Mouse (Mus musculus) lung, embryonic 15.5 days (tissue): Measurements from ENCODE around the gene Impdh1. TPM values are rescaled to one million over a fixed set of nuclear protein-coding genes. Genes with fewer than 3 reads are reported as not detected.

Experiments
- ATAC-seq: fragments of 200-750 bp; cut with Nextera tagmentation; 2 replicates; pipeline ENCODE4 v1.8.0; 2017; ENCODE audit warnings: moderate number of reproducible peaks, borderline replicate concordance; ENCODE audit not compliant: low FRiP score, low TSS enrichment; ENCODE audit errors: extremely low read depth
- H3K27ac ChIP-seq: fragments of 300-500 bp; sonication (generic); 2 replicates; pipeline ENCODE4 v1.5.1; 2015; ENCODE audit warnings: moderate library complexity, mild to moderate bottlenecking, inconsistent platforms
- H3K27me3 ChIP-seq: fragments of 300-500 bp; sonication (generic); 2 replicates; pipeline ENCODE4 v1.6.1; 2015; ENCODE audit warnings: inconsistent platforms
- H3K36me3 ChIP-seq: fragments of 300-500 bp; sonication (generic); 2 replicates; pipeline ENCODE4 v1.6.1; 2015; ENCODE audit warnings: inconsistent platforms
- H3K4me1 ChIP-seq: fragments of 300-500 bp; sonication (generic); 2 replicates; pipeline ENCODE4 v1.6.1; 2015; ENCODE audit warnings: inconsistent platforms
- H3K4me2 ChIP-seq: fragments of 300-500 bp; sonication (generic); 2 replicates; pipeline ENCODE4 v1.6.1; 2015; ENCODE audit warnings: inconsistent platforms, mild to moderate bottlenecking, moderate library complexity
- H3K4me3 ChIP-seq: fragments of 300-500 bp; sonication (generic); 2 replicates; pipeline ENCODE4 v1.5.1; 2015; ENCODE audit warnings: mild to moderate bottlenecking, inconsistent platforms
- H3K9ac ChIP-seq: fragments of 300-500 bp; sonication (generic); 2 replicates; pipeline ENCODE4 v1.6.1; 2015; ENCODE audit warnings: inconsistent platforms
- H3K9me3 ChIP-seq: fragments of 300-500 bp; sonication (generic); 2 replicates; pipeline ENCODE4 v1.6.1; 2016; ENCODE audit warnings: inconsistent platforms
- WGBS: fragments of 180-500 bp; shearing (Covaris S2); methylation state at CpG from one replicate; pipeline ENCODE4 v1.1.7; 2015; 5-methylcytosine and 5-hydroxymethylcytosine counted together
- polyA plus RNA-seq: library from polyadenylated mRNA; unstranded; fragments of >200 nt; fragmentation: Nextera tagmentation; extraction: Ambion mirVana; gene quantifications from 2 replicates; pipeline ENCODE4 v1.2.1, GENCODE M21; 2015

The Impdh1 gene
- 48.0 and 51.8 TPM in 2 replicates for polyA plus RNA-seq

- whole genome bisulfite sequencing: under 1% methylated on average over 56 of the region's 56 CpGs
- Histone ChIP-seq H3K9me3 (no peaks in the 10 kb centered on the region), H3K36me3 (no peaks in the 10 kb centered on the region), H3K27me3 (peaks cover 22% of the 10 kb centered on the region; the same call in 1 of the 2 replicates), H3K27ac (0 out of 2 replicates have a peak within 1 kb of the TSS, but pooled peaks have one; percentile 17), H3K4me3 (peak within 1 kb of the TSS; percentile 54), H3K9ac (peak within 1 kb of the TSS; percentile 44), H3K4me2 (peak within 1 kb of the TSS; percentile 90), H3K4me1 (peaks cover 27% of the 10 kb centered on the region)
- peak; percentile 78 for ATAC-seq
These were observed at the start of gene Impdh1 for GRCm38 (mm10) chr6:29215881-29216501. Gene Impdh1 (minus strand): TSS chr6:29216364.

GRCm38 (mm10) chr6:29264456-29264781 is 48.3 kb upstream of the Impdh1 start:
- WGBS: 73% methylated on average over 3 of the region's 3 CpGs
- Histone ChIP-seq H3K27ac (no peak overlapping the region), H3K4me3 (no peak overlapping the region), H3K4me2 (no peak overlapping the region), H3K9me3 (no peaks in the 10 kb centered on the region), H3K27me3 (no peaks in the 10 kb centered on the region), H3K4me1 (no peaks in the 10 kb centered on the region), H3K36me3 (no peaks in the 10 kb centered on the region), H3K9ac (no peak overlapping the region)
- ATAC-seq: no peak

- Histone ChIP-seq H3K4me1 (no peaks in the 10 kb centered on the region), H3K9me3 (no peaks in the 10 kb centered on the region), H3K9ac (no peak overlapping the region), H3K4me2 (no peak overlapping the region), H3K27me3 (no peaks in the 10 kb centered on the region), H3K4me3 (no peak overlapping the region), H3K27ac (no peak overlapping the region), H3K36me3 (no peaks in the 10 kb centered on the region)
- ATAC-seq: no peak
- 54% methylated on average over 6 of the region's 6 CpGs for WGBS
These were observed 47.7 kb upstream of the Impdh1 start for GRCm38 (mm10) chr6:29263650-29264455.

- ATAC-seq: no peak
- 69% methylated on average over 5 of the region's 5 CpGs for WGBS
- Histone ChIP-seq H3K9ac (no peak overlapping the region), H3K27ac (no peak overlapping the region), H3K4me1 (no peaks in the 10 kb centered on the region), H3K4me3 (no peak overlapping the region), H3K9me3 (no peaks in the 10 kb centered on the region), H3K36me3 (no peaks in the 10 kb centered on the region), H3K27me3 (no peaks in the 10 kb centered on the region), H3K4me2 (no peak overlapping the region)
These were observed 45.7 kb upstream of the Impdh1 start for GRCm38 (mm10) chr6:29261831-29262230.

GRCm38 (mm10) chr6:29259418-29259817 is 43.3 kb upstream of the Impdh1 start:
- no peak for ATAC-seq
- H3K9me3 ChIP-seq: no peaks in the 10 kb centered on the region
- WGBS: 70% methylated on average over 1 of the region's 1 CpGs
- H3K36me3 ChIP-seq: no peaks in the 10 kb centered on the region
- no peak overlapping the region for H3K27ac ChIP-seq
- H3K4me2 ChIP-seq: no peak overlapping the region
- no peak overlapping the region for H3K4me3 ChIP-seq
- no peaks in the 10 kb centered on the region for H3K27me3 ChIP-seq
- H3K9ac ChIP-seq: no peak overlapping the region
- no peaks in the 10 kb centered on the region for H3K4me1 ChIP-seq

- Histone ChIP-seq H3K9me3 (no peaks in the 10 kb centered on the region), H3K27ac (no peak overlapping the region), H3K4me3 (no peak overlapping the region), H3K4me2 (no peak overlapping the region), H3K4me1 (0 out of 2 replicates have a peak, but pooled peaks cover 6% of the 10 kb centered on the region), H3K36me3 (no peaks in the 10 kb centered on the region), H3K27me3 (no peaks in the 10 kb centered on the region; the same call in 1 of the 2 replicates), H3K9ac (no peak overlapping the region)
- ATAC-seq: no peak
- WGBS: 57% methylated on average over 4 of the region's 4 CpGs
These were observed 30.9 kb upstream of the Impdh1 start for GRCm38 (mm10) chr6:29247072-29247471.

- no peak overlapping the region for H3K4me3 ChIP-seq
- WGBS: 43% methylated on average over 5 of the region's 5 CpGs
- H3K27ac ChIP-seq: no peak overlapping the region
- H3K27me3 ChIP-seq: no peaks in the 10 kb centered on the region; the same call in 1 of the 2 replicates
- ATAC-seq: no peak
- H3K4me1 ChIP-seq: 0 out of 2 replicates have a peak, but pooled peaks cover 6% of the 10 kb centered on the region
- no peak overlapping the region for H3K9ac ChIP-seq
- H3K9me3 ChIP-seq: no peaks in the 10 kb centered on the region
- no peaks in the 10 kb centered on the region for H3K36me3 ChIP-seq
- no peak overlapping the region for H3K4me2 ChIP-seq
These were observed 30.4 kb upstream of the Impdh1 start for GRCm38 (mm10) chr6:29246585-29246984.

- no peak overlapping the region for H3K27ac ChIP-seq
- H3K27me3 ChIP-seq: no peaks in the 10 kb centered on the region; the same call in 1 of the 2 replicates
- no peak overlapping the region for H3K9ac ChIP-seq
- no peak overlapping the region for H3K4me3 ChIP-seq
- 0 out of 2 replicates have a peak, but pooled peaks cover 6% of the 10 kb centered on the region for H3K4me1 ChIP-seq
- ATAC-seq: no peak
- H3K9me3 ChIP-seq: no peaks in the 10 kb centered on the region
- no peaks in the 10 kb centered on the region for H3K36me3 ChIP-seq
- no peak overlapping the region for H3K4me2 ChIP-seq
- WGBS: 56% methylated on average over 3 of the region's 3 CpGs
These were observed 30.0 kb upstream of the Impdh1 start for GRCm38 (mm10) chr6:29246183-29246582.

- ATAC-seq: no peak
- Histone ChIP-seq H3K27me3 (no peaks in the 10 kb centered on the region; the same call in 1 of the 2 replicates), H3K4me3 (no peak overlapping the region), H3K36me3 (no peaks in the 10 kb centered on the region), H3K9ac (no peak overlapping the region), H3K9me3 (no peaks in the 10 kb centered on the region), H3K4me2 (no peak overlapping the region), H3K27ac (no peak overlapping the region), H3K4me1 (0 out of 2 replicates have a peak, but pooled peaks cover 6% of the 10 kb centered on the region)
- WGBS: 32% methylated on average over 14 of the region's 14 CpGs
These were observed 29.3 kb upstream of the Impdh1 start for GRCm38 (mm10) chr6:29245272-29246120.

- Histone ChIP-seq H3K36me3 (no peaks in the 10 kb centered on the region), H3K4me2 (no peak overlapping the region), H3K27me3 (no peaks in the 10 kb centered on the region; the same call in 1 of the 2 replicates), H3K9me3 (no peaks in the 10 kb centered on the region), H3K4me1 (0 out of 2 replicates have a peak, but pooled peaks cover 6% of the 10 kb centered on the region), H3K27ac (no peak overlapping the region), H3K9ac (no peak overlapping the region), H3K4me3 (no peak overlapping the region)
- WGBS: 62% methylated on average over 1 of the region's 1 CpGs
- ATAC-seq: no peak
These were observed 26.1 kb upstream of the Impdh1 start for GRCm38 (mm10) chr6:29242265-29242664.

GRCm38 (mm10) chr6:29241697-29242096 is 25.5 kb upstream of the Impdh1 start:
- WGBS: 69% methylated on average over 2 of the region's 2 CpGs
- no peak overlapping the region for H3K4me2 ChIP-seq
- H3K4me3 ChIP-seq: no peak overlapping the region
- H3K9me3 ChIP-seq: no peaks in the 10 kb centered on the region
- no peak for ATAC-seq
- no peaks in the 10 kb centered on the region for H3K36me3 ChIP-seq
- H3K9ac ChIP-seq: no peak overlapping the region
- 0 out of 2 replicates have a peak, but pooled peaks cover 6% of the 10 kb centered on the region for H3K4me1 ChIP-seq
- no peak overlapping the region for H3K27ac ChIP-seq
- H3K27me3 ChIP-seq: no peaks in the 10 kb centered on the region; the same call in 1 of the 2 replicates
